Mouse (Mus musculus) embryonic facial prominence, embryonic 15.5 days (tissue): Measurements from ENCODE around the gene Mitf. TPM values are rescaled to one million over a fixed set of nuclear protein-coding genes. Genes with fewer than 3 reads are reported as not detected.
A peak's percentile ranks its signal among the peaks of the same experiment; 100 is the strongest.

Experiments
- ATAC-seq: fragments of 200-750 bp; cut with Nextera tagmentation; 2 replicates; pipeline ENCODE4 v1.8.0; 2017; ENCODE audit warnings: low read depth, moderate TSS enrichment; ENCODE audit not compliant: insufficient number of reproducible peaks, low FRiP score, low TSS enrichment
- H3K27ac ChIP-seq: fragments of 300-500 bp; sonication (generic); replicated peaks from 2 replicates; pipeline ENCODE4 v1.5.1; 2015; ENCODE audit warnings: mild to moderate bottlenecking, inconsistent platforms
- H3K27me3 ChIP-seq: fragments of 300-500 bp; sonication (generic); 2 replicates; pipeline ENCODE4 v1.6.1; 2015; ENCODE audit warnings: inconsistent platforms
- H3K36me3 ChIP-seq: fragments of 300-500 bp; sonication (generic); 2 replicates; pipeline ENCODE4 v1.6.1; 2015; ENCODE audit warnings: mild to moderate bottlenecking, inconsistent platforms
- H3K4me1 ChIP-seq: fragments of 300-500 bp; sonication (generic); 2 replicates; pipeline ENCODE4 v1.6.1; 2015; ENCODE audit warnings: inconsistent platforms
- H3K4me2 ChIP-seq: fragments of 300-500 bp; sonication (generic); replicated peaks from 2 replicates; pipeline ENCODE4 v1.6.1; 2015; ENCODE audit warnings: mild to moderate bottlenecking, inconsistent platforms
- H3K4me3 ChIP-seq: fragments of 300-500 bp; sonication (generic); replicated peaks from 2 replicates; pipeline ENCODE4 v1.5.1; 2015; ENCODE audit warnings: mild to moderate bottlenecking, inconsistent platforms
- H3K9ac ChIP-seq: fragments of 300-500 bp; sonication (generic); 2 replicates; pipeline ENCODE4 v1.6.1; 2015; ENCODE audit warnings: inconsistent platforms
- H3K9me3 ChIP-seq: fragments of 300-500 bp; sonication (generic); replicated peaks from 2 replicates; pipeline ENCODE4 v1.6.1; 2016; ENCODE audit warnings: inconsistent platforms
- WGBS: fragments of 180-500 bp; shearing (Covaris S2); methylation state at CpG from one replicate; pipeline ENCODE4 v1.1.7; 2015; 5-methylcytosine and 5-hydroxymethylcytosine counted together
- polyA plus RNA-seq: library from polyadenylated mRNA; unstranded; fragments of >200 nt; fragmentation: Nextera tagmentation; extraction: Ambion mirVana; gene quantifications from 2 replicates; pipeline ENCODE4 v1.2.1, GENCODE M21; 2015

Gene Mitf
- polyA plus RNA-seq, 1 experiment from 2014 or later, result 4.8 TPM

- no peaks in the 10 kb centered on the region for H3K27me3 ChIP-seq
- ATAC-seq, result no peak
- H3K4me3 ChIP-seq, result no peak overlapping the region
- no peak overlapping the region for H3K9ac ChIP-seq
- H3K36me3 ChIP-seq, result no peaks in the 10 kb centered on the region
- no peaks in the 10 kb centered on the region for H3K9me3 ChIP-seq
- H3K4me2 ChIP-seq, result no peak overlapping the region
- H3K27ac ChIP-seq, result no peak overlapping the region
- 82% methylated on average over 9 of the region's 9 CpGs for WGBS
- no peaks in the 10 kb centered on the region for H3K4me1 ChIP-seq
Observed at GRCm38 (mm10) chr6:97788361-97788974, 18.4 kb upstream of the Mitf start.

- no peaks in the 10 kb centered on the region for H3K36me3 ChIP-seq
- H3K9me3 ChIP-seq, result no peaks in the 10 kb centered on the region
- H3K4me2 ChIP-seq, result no peak overlapping the region
- 73% methylated on average over 7 of the region's 7 CpGs for WGBS
- no peak overlapping the region for H3K27ac ChIP-seq
- no peak overlapping the region for H3K9ac ChIP-seq
- H3K4me3 ChIP-seq, result no peak overlapping the region
- H3K4me1 ChIP-seq, result no peaks in the 10 kb centered on the region
- no peak for ATAC-seq
- H3K27me3 ChIP-seq, result no peaks in the 10 kb centered on the region
Observed at GRCm38 (mm10) chr6:97789700-97790099, 17.2 kb upstream of the Mitf start.

DNA sequence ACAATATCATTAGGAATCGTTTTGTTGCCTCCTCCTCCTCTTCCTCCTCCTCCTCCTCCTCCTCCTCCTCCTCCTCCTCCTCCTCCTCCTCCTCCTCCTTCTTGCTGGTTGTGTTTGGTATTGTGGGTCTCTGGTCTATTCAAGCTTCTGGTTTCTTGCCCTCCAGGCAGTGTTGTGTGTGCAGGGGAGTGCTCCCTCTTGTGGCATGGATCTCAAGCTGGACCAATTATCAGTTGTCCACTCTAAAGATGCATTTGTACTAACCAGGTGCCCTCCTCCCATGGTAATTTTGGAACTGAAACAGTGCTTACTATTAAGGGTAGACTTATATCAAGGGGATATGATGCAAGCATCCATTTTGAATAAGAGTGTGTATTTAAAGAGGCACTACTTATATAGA lies 14.7 kb upstream of the Mitf start:
- ATAC-seq, result no peak
- no peak overlapping the region for H3K4me2 ChIP-seq
- WGBS, result 83% methylated on average over 1 of the region's 1 CpGs
- H3K36me3 ChIP-seq, result no peaks in the 10 kb centered on the region
- H3K4me3 ChIP-seq, result no peak overlapping the region
- no peak overlapping the region for H3K9ac ChIP-seq
- no peak overlapping the region for H3K27ac ChIP-seq
- H3K4me1 ChIP-seq, result no peaks in the 10 kb centered on the region
- no peaks in the 10 kb centered on the region for H3K27me3 ChIP-seq
- no peaks in the 10 kb centered on the region for H3K9me3 ChIP-seq

- WGBS, result 40% methylated on average over 2 of the region's 2 CpGs
- no peak overlapping the region for H3K27ac ChIP-seq
- H3K36me3 ChIP-seq, result no peaks in the 10 kb centered on the region
- no peak overlapping the region for H3K9ac ChIP-seq
- no peaks in the 10 kb centered on the region for H3K9me3 ChIP-seq
- no peak overlapping the region for H3K4me2 ChIP-seq
- H3K4me1 ChIP-seq, result no peaks in the 10 kb centered on the region
- no peak overlapping the region for H3K4me3 ChIP-seq
- H3K27me3 ChIP-seq, result no peaks in the 10 kb centered on the region
- ATAC-seq, result no peak
Observed at GRCm38 (mm10) chr6:97795175-97795574, 11.7 kb upstream of the Mitf start.

DNA sequence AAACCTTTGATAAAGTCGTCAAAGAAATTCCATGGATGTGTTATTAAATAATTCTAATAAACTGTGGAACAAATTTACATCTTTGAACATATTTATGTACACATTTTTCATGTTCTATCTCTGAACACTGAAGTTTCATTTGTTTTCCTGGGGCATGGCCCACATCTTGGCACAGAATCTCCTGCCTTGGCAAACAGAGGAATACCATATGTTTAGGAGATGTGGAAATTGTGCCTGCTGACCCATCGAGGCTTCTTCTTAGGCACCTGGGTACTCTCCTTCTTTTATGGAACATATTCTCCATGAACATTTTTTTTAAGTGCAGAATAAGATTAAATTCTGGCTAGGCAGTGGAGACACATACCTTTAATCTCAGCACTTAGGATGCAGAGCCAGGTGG lies 6.2 kb upstream of the Mitf start:
- Histone ChIP-seq H3K36me3 (no peaks in the 10 kb centered on the region), H3K9ac (no peak overlapping the region), H3K9me3 (no peaks in the 10 kb centered on the region), H3K4me1 (no peaks in the 10 kb centered on the region), H3K4me3 (no peak overlapping the region), H3K27ac (no peak overlapping the region), H3K4me2 (no peak overlapping the region), H3K27me3 (no peaks in the 10 kb centered on the region)
- ATAC-seq, result no peak
- 58% methylated on average over 2 of the region's 2 CpGs for WGBS

GRCm38 (mm10) chr6:97806051-97806450 lies 801 bp upstream of the Mitf start:
- H3K4me3 ChIP-seq, result peak overlapping the region; percentile 84
- 15% methylated on average over 5 of the region's 5 CpGs for WGBS
- peaks cover 5% of the 10 kb centered on the region for H3K4me1 ChIP-seq
- H3K9me3 ChIP-seq, result no peaks in the 10 kb centered on the region
- H3K27me3 ChIP-seq, result no peaks in the 10 kb centered on the region
- no peak overlapping the region for H3K9ac ChIP-seq
- H3K27ac ChIP-seq, result no peak overlapping the region
- no peak for ATAC-seq
- peak overlapping the region; percentile 99 for H3K4me2 ChIP-seq
- no peaks in the 10 kb centered on the region for H3K36me3 ChIP-seq

DNA sequence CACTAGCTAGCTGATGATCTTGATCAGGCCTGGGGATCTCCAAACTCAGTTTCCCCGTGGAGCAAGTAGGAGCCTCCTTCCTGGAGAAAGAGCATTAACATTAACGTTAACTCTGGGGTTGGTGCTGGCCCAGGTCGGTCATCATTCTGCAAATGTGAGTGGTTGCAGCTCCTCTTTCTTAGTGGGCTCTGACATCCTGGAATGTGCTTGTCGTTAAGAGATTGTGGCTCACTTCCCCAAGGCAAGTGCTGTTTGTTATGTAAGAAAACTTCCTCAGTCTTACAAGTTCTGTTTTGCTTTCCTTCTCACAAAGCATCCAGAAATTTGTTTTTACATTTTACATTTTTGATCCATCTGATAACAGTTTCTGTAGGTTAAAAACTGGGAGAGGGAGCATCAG lies 7.3 kb downstream of the Mitf start:
- Histone ChIP-seq H3K36me3 (no peaks in the 10 kb centered on the region), H3K27me3 (no peaks in the 10 kb centered on the region), H3K9ac (no peak overlapping the region), H3K4me1 (no peaks in the 10 kb centered on the region), H3K4me3 (no peak overlapping the region), H3K9me3 (no peaks in the 10 kb centered on the region), H3K4me2 (no peak overlapping the region), H3K27ac (no peak overlapping the region)
- WGBS, result 48% methylated on average over 4 of the region's 4 CpGs
- no peak for ATAC-seq

DNA sequence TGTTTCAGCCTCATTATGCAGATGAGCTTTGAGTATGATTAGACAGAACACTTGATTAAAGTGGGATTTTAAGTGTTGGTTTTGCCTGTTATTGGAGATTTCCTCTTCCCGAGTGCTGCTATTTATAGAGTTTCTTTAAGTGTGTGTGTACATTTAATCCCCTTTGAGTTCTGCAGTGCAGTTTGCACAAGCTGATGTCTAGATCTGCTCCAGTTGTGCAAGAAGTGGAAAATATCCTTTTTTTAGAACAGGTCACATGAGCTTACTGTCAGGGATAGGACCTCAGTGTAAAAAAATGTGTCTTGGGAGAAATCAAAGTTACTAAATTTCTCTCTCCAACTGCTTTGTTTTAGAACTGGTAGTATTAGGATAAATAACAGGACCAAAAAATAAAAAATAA lies 8.9 kb downstream of the Mitf start:
- no peak overlapping the region for H3K9ac ChIP-seq
- ATAC-seq, result no peak
- no peaks in the 10 kb centered on the region for H3K4me1 ChIP-seq
- no peaks in the 10 kb centered on the region for H3K27me3 ChIP-seq
- H3K9me3 ChIP-seq, result no peaks in the 10 kb centered on the region
- H3K4me3 ChIP-seq, result no peak overlapping the region
- no peak overlapping the region for H3K4me2 ChIP-seq
- 28% methylated on average over 1 of the region's 1 CpGs for WGBS
- no peak overlapping the region; the same call in 1 of the 2 replicates for H3K27ac ChIP-seq
- no peaks in the 10 kb centered on the region for H3K36me3 ChIP-seq

DNA sequence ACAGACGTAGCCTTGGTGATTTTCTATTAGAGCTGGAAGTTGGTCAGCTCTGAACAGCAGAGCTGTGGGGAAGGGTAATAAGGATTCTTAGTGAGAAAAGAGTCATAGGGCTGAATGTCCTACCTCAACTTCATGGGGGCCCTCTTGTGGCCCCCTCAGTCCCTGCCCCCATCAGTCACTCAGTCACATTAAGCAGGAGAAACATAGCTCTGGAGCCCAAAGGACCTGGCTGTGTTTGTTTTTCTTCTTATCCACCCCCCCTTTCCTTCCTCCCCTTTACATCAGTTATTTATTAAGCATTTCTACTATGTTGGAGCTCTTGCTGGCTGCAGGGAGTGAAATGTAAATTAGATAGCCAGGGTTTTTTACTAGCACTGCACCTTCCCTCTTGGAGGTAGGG lies 10.0 kb downstream of the Mitf start:
- 0 out of 2 replicates have a peak, but pooled peaks cover 4% of the 10 kb centered on the region for H3K4me1 ChIP-seq
- H3K4me2 ChIP-seq, result no peak overlapping the region
- no peak overlapping the region for H3K27ac ChIP-seq
- WGBS, result 90% methylated on average over 1 of the region's 1 CpGs
- no peaks in the 10 kb centered on the region for H3K9me3 ChIP-seq
- H3K27me3 ChIP-seq, result no peaks in the 10 kb centered on the region
- H3K36me3 ChIP-seq, result no peaks in the 10 kb centered on the region
- no peak overlapping the region for H3K9ac ChIP-seq
- no peak for ATAC-seq
- H3K4me3 ChIP-seq, result no peak overlapping the region

DNA sequence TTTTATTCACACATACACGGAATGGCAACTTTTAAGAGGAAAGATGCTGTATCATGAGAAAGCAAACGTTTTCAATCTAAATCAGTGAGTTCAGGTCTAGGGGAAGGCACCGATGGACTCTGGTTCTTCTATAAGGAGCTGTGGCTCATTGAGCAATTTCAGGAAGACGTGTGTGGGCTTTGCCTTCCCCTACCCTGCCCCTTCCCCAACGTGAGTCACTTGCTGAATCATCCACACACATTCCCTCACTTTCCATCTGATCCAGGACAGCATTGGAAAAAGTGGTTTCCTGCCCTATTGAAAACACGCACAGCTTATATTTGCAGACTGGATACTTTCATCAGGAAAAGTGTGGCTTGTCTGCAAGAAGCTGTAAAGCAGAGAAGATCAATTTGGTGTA lies 11.3 kb downstream of the Mitf start:
- H3K27ac ChIP-seq, result no peak overlapping the region
- ATAC-seq, result no peak
- no peak overlapping the region for H3K4me3 ChIP-seq
- H3K4me1 ChIP-seq, result 0 out of 2 replicates have a peak, but pooled peaks cover 4% of the 10 kb centered on the region
- no peak overlapping the region for H3K4me2 ChIP-seq
- 51% methylated on average over 6 of the region's 6 CpGs for WGBS
- no peaks in the 10 kb centered on the region for H3K27me3 ChIP-seq
- no peaks in the 10 kb centered on the region for H3K36me3 ChIP-seq
- H3K9ac ChIP-seq, result no peak overlapping the region
- no peaks in the 10 kb centered on the region for H3K9me3 ChIP-seq

DNA sequence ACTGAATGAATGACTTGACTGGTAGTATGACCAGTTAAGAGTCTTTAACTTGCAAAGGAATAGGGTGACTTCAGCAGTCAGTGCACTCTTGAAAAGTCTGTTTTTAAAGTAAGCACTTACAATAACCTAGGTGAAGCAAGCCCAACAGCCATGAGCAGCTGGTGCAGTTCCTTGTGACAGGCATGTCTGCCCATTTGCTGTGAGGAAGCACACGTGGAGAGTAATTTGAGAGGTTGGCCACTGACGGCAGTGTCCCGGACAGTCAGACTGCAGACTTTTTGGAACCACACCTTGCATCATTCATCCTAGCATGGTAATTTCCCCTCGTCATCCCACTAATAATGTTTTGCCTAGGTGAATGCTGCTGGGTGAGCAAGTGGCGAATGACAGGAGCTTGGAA lies 12.1 kb downstream of the Mitf start:
- no peak overlapping the region for H3K4me2 ChIP-seq
- no peak overlapping the region for H3K27ac ChIP-seq
- no peak overlapping the region for H3K9ac ChIP-seq
- ATAC-seq, result no peak
- no peaks in the 10 kb centered on the region for H3K36me3 ChIP-seq
- whole genome bisulfite sequencing, result 44% methylated on average over 5 of the region's 5 CpGs
- H3K4me3 ChIP-seq, result no peak overlapping the region
- H3K4me1 ChIP-seq, result 0 out of 2 replicates have a peak, but pooled peaks cover 4% of the 10 kb centered on the region
- no peaks in the 10 kb centered on the region for H3K27me3 ChIP-seq
- H3K9me3 ChIP-seq, result no peaks in the 10 kb centered on the region

DNA sequence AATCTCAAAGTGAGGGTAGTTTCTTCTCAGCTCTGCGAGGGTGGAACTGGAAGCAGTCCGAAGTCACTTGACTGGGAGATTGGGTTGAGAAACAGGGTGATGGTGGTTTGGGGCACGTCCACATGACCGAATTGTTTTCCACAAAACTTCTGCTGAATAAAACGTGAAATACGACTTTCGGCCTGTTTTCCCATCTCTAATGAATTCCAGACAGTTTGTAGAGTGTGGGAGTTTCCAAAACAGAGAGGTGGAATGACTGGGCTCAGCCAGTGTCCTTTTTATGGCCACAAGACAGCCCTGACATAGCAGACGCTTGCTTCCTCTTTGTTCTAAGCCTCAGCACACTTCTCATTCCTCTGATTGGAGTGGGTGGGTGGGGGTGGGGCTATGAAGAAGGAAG lies 13.7 kb downstream of the Mitf start:
- Histone ChIP-seq H3K9me3 (no peaks in the 10 kb centered on the region), H3K27ac (peak overlapping the region; percentile 48; the same call in 1 of the 2 replicates), H3K36me3 (no peaks in the 10 kb centered on the region), H3K27me3 (no peaks in the 10 kb centered on the region), H3K9ac (no peak overlapping the region), H3K4me3 (no peak overlapping the region), H3K4me2 (no peak overlapping the region), H3K4me1 (0 out of 2 replicates have a peak, but pooled peaks cover 4% of the 10 kb centered on the region)
- 42% methylated on average over 8 of the region's 8 CpGs for WGBS
- ATAC-seq, result peak; percentile 43
